Mouse (Mus musculus): ENCODE measurements around the gene Exosc5.

Exosc5 gene

DNA sequence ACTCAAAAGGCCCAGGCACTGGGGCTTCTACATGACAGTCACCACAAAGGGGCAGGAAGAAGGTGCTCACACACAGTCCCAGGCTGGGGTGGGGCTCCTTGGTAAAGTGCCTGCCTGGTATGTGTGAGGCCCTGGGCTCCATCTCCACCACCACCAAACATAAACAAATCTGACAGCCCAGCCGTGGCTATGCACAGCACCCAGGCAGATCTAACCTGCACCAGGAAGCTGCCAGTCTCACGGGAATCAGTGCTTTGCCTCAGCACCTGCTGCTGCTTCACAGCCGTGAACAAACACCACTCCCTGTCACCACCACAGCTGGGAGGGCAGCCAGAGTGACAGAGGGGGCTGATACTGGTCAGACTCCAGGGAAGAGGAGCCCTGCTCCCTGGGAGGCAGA, 22.6 kb upstream of the Exosc5 start:
- DNase-seq (ENCODE audit: low spot score in 2 of 2) = peak in 1 of 2 experiments; percentile 41

GRCm38 (mm10) chr7:25637099-25637498, 21.9 kb upstream of the Exosc5 start:
- no peak for DNase-seq (ENCODE audit: low spot score in 2 of 2)

DNA sequence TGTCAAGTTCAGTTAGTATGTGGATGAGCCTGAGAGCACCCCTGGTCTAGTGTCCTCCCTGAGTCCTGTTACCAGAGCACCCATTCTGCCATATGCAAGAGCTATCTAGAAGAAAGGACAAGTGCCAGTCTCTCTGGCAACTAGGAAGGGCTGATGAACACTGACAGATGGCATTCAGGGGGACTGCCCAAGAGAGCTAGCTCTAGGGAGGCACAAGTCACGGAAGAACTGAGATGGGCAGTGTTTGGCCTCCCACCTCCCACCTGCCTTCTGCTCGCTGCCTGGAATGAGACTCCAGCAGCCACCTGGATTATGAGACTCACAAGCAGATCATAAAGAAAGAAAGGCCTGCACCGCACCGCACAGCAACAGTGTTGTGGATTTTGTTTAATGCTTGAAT, 19.2 kb upstream of the Exosc5 start:
- no peak for DNase-seq (ENCODE audit: low spot score in 2 of 2)

DNA sequence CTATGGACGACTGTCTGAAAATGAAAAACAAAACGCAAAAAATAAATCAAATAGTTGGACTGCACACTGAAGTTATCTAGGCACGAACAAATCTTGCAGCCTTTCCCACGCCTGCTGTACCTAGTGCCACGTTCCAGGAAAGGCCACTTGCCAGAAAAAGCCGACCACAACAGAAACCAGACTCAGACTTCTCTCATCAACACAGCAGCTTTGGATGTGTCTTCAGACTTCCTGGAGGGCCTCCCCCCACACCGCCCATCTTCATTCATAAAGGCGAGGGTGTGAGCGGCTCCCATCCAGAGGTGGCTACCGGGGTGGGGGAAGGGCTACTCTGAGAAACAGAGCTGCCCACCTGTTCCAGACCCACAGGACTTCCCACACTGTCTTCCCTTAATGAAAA, 14.8 kb upstream of the Exosc5 start:
- DNase-seq (ENCODE audit: low spot score in 2 of 2) = no peak

DNA sequence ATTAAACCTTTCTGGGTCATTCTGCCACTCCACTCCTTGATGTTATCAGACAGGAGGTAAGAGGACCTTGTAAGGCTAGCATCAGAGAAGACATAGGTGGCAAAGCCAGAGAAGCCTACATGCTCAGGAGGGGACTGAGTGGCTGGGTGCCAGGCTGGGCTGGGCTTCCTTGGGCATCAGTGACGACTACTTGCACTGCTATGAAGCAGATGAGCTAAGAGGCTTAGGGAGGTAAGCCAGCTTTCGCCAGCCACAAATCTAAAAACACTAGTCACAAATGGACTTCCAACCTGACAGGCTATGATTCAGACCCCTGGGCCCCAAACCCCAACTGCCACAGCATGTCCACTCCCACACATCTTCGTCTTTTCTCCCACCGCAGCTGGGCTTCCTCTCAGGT, 14.3 kb upstream of the Exosc5 start:
- no peak for DNase-seq (ENCODE audit: low spot score in 2 of 2)

DNA sequence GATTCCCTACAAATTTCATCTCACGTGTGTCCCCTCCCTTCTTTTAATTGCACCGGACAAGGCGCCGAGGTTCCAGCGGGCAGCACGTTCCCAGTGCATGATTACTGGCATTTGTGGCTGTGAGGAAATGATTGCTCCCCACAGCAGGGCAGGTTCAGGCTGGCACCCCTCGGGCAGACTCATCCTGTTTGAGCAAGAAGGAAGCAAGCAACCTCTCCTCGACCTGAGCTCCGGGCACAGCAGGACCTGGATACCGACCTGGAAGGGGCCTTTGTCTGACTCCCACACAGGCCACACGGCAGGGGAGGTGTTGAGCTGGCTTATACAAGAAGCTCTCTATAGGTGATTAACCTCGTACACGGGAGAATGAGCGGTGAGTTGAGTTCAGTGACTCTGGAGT, 13.9 kb upstream of the Exosc5 start:
- no peak for DNase-seq (ENCODE audit: low spot score in 2 of 2)

GRCm38 (mm10) chr7:25647574-25648123, 11.3 kb upstream of the Exosc5 start:
- no peak for DNase-seq (ENCODE audit: low spot score in 2 of 2)

GRCm38 (mm10) chr7:25649839-25650238, 9.1 kb upstream of the Exosc5 start:
- DNase-seq (ENCODE audit: low spot score in 2 of 2) = no peak

DNA sequence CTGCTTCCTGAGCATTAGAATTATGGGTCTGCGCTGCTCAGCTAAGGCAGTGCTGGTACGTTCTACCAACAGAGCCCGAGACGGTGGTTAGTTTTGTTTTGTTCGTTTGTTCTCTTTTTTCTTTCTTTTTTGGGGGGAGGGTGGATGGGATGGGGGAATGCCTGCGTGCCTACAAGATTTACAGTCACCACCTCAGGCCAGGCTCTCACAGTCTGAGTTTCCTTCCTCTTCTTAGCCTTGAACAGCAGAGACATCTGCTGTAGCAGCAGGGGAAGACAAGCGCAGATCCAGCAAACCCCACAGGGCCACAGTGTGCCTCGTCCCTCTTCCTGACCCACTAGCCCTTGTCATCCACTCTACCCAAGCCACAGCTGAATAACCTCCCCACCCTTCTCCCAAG, 7.7 kb upstream of the Exosc5 start:
- peak in 1 of 2 experiments; percentile 38 for DNase-seq (ENCODE audit: low spot score in 2 of 2)

- no peak for DNase-seq (ENCODE audit: low spot score in 2 of 2)
These were observed 6.7 kb upstream of the Exosc5 start for GRCm38 (mm10) chr7:25652244-25652759.

- no peak for DNase-seq (ENCODE audit: low spot score in 2 of 2)
These were observed 3.1 kb upstream of the Exosc5 start for GRCm38 (mm10) chr7:25655601-25656428.

GRCm38 (mm10) chr7:25657785-25658184, 1.2 kb upstream of the Exosc5 start:
- DNase-seq (ENCODE audit: low spot score in 2 of 2) = no peak

- no peak for DNase-seq (ENCODE audit: low spot score in 2 of 2)
These were observed 7.4 kb downstream of the Exosc5 start for GRCm38 (mm10) chr7:25666381-25666780.

GRCm38 (mm10) chr7:25669158-25669557, 10.2 kb downstream of the Exosc5 start:
- DNase-seq (ENCODE audit: low spot score in 2 of 2) = no peak

DNA sequence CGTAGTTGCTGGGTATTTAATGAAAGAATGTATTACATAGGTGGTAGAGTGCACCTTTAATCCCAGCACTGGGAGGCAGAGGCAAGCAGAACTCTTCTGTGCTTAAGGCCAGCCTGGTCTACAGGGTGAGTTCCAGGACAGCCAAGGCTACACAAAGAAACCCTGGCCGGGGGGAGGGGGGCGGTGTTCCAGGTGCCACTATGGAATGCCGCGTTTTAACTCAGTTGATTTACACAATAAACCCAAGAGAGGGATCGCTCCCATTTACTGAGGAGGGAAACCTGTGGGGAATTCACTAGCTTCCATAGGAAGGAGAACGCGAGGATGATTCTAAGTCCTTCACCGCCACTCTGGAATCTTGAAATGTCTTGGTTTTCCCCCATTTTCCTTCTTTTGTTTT, 10.7 kb downstream of the Exosc5 start:
- DNase-seq (ENCODE audit: low spot score in 2 of 2) = no peak

DNA sequence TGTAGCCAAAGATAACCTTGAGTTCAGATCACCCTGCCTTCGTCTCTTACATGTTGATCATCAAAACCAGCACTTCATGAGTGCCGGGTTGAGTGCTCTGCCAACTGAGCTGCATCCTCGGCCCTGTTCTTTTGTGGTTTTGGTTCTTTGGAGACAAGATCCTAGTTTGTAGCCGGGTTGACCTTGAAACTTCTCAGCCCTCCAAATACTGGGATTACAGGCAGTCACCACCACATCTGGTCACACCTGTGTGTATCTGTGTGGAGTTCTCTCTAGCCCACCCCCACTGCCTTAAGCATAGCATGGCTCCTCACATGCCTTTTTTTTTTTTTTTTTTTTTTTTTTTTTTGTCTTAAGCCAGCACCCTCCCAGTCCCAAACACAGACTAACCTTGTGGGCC, 11.1 kb downstream of the Exosc5 start:
- no peak for DNase-seq (ENCODE audit: low spot score in 2 of 2)

DNA sequence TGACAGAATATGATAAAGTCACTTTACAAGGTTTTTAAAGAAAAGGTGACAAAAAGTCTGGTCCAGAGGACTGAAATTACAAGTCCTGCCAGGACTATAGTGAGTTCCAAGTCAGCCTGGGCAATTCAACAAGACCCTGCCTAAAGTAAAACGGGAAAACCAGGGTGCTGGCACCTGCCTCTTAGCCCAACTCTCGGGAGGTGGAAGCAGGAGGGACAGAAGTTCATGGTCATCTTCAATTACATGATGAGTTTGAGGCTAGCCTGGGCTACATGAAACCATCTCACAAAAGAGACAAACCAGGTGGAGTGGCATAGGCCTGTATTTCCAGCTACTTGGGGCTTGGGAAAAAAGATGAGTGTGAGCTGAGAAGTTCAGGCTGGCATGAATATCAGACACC, 12.7 kb downstream of the Exosc5 start:
- DNase-seq (ENCODE audit: low spot score in 2 of 2) = no peak

GRCm38 (mm10) chr7:25672442-25672841, 13.5 kb downstream of the Exosc5 start:
- DNase-seq (ENCODE audit: low spot score in 2 of 2) = no peak

GRCm38 (mm10) chr7:25674297-25674696, 15.3 kb downstream of the Exosc5 start:
- no peak for DNase-seq (ENCODE audit: low spot score in 2 of 2)

DNA sequence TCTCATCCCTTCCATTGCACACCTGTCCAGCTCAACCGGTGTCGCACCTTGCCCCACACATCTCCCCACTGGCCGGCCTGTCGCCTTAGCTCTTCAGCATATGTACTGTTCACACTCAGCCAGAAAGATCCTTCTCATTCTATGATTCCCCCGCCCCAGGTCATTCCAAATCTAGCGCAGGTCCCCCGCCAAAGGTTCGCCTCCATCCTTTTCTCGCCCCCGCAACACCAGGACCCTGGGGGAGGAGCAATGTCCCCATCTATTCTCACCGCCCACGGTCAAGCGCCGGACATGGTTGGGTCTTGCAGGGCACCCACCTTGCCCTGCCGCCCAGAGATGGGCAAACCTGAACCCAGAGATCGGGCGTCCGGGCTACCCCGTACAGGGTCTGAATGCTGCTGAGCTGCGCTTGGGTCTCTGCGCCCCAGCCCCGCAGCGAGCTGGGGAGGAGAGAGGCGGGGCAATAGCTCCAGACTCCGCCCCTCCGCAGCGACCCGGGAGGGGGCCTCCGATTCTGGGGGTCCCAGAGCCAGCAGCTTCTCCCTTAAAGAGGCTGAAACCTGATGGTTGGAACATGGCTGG, 15.8 kb downstream of the Exosc5 start, which contains the start of gene Tmem91:
Gene Tmem91 (minus strand): TSS at position 448 of the 582 bp plus-strand sequence.
- DNase-seq (ENCODE audit: low spot score in 2 of 2) = no peak

DNA sequence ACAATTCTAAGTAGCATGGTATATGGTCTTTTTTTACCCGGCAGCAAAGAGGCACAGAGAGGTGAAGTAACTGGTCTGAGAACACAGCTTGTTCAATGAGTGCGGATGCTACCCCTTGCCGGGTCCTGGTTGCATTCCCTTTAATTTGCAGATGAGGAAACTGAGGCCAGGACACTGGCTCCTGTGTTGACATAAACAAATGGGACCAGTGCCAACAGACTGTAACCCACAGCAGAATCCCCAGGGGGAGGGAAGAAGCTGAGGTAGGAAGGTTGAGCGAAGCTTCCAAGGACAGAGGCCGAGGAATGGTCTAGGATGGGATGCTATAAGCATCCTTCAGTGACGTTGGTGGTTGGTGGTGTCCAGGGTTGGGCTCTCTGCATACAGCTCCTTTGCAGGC, 16.4 kb downstream of the Exosc5 start:
- DNase-seq (ENCODE audit: low spot score in 2 of 2) = no peak

GRCm38 (mm10) chr7:25676085-25676781, 17.3 kb downstream of the Exosc5 start:
- DNase-seq (ENCODE audit: low spot score in 2 of 2) = peak; percentile 80 to 88
